Mouse (Mus musculus): ENCODE measurements around the gene Kctd20. TPM values are rescaled to one million over a fixed set of nuclear protein-coding genes. Genes with fewer than 3 reads are reported as not detected.

The Kctd20 gene
- polyA plus RNA-seq, 1 experiment from 2014 or later = 54.5 TPM

DNA sequence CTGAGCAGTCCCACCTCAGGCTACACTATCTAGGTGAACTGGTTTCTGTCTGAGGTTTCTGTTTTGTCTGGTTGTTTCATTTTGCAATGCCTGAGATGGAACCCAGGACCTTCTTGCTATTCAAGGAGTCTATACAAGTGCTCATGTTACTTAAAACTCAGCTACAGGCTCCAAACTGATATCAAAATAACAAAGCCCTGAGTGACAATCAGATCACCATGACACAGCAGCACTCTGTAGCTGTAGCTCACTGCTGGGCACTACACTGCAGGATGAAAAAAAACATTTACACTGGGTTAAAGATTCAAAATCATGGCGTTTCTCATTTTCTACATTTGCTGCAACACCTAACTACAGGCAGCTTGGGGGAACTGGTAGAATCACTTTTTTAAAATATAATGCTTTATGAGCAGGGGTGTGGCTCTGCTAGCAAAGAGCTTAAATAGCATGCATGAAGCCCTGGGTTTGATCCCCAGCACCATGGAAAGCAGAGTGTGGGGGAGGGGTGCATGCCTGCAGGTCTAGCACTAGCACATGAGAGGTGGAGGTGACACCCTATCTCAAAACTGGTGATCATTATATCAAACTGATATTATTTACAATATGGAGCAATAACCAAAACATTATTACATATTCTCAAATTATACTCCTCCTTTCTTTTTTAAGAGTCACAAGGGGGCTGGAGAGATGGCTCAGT, 33.1 kb downstream of the Kctd20 start:
- 90% methylated on average over 1 of the region's 1 CpGs for WGBS
- DNase-seq (ENCODE audit: low spot score) (no peak), ATAC-seq (replicated peaks; ENCODE audit: low FRiP score, low read depth) (no peak)
- Histone ChIP-seq H3K9ac (ENCODE audit: low read depth, low read length) (no peak overlapping the region), H3K9me3 (replicated peaks; ENCODE audit: low read length) (no peaks in the 10 kb centered on the region), H3K4me1 (replicated peaks; ENCODE audit: insufficient read depth, low read length) (no peaks in the 10 kb centered on the region), H3K4me2 (ENCODE audit: low read length) (no peak overlapping the region), H3K36me3 (ENCODE audit: insufficient read depth, low read length) (peaks cover 40% of the 10 kb centered on the region), H3K4me3 (replicated peaks; ENCODE audit: low read depth, low read length) (no peak overlapping the region), H3K27me3 (ENCODE audit: insufficient read depth, low read length) (no peaks in the 10 kb centered on the region), H3K27ac (no peak overlapping the region)
- TF ChIP-seq CTCF (IDR thresholded peaks at IDR 0.05; ENCODE audit: low read depth) = no peak

GRCm38 (mm10) chr17:28986833-28987232, 35.1 kb downstream of the Kctd20 start:
- no peaks in the 10 kb centered on the region for H3K4me1 ChIP-seq (replicated peaks; ENCODE audit: insufficient read depth, low read length)
- H3K9me3 ChIP-seq (replicated peaks; ENCODE audit: low read length) = no peaks in the 10 kb centered on the region
- H3K4me3 ChIP-seq (replicated peaks; ENCODE audit: low read depth, low read length) = no peak overlapping the region
- peak; percentile 32 for DNase-seq (ENCODE audit: low spot score)
- no peak for ATAC-seq (replicated peaks; ENCODE audit: low FRiP score, low read depth)
- H3K27ac ChIP-seq = no peak overlapping the region
- peak; percentile 60 for TF ChIP-seq CTCF (IDR thresholded peaks at IDR 0.05; ENCODE audit: low read depth)
- H3K9ac ChIP-seq (ENCODE audit: low read depth, low read length) = no peak overlapping the region
- H3K36me3 ChIP-seq (ENCODE audit: insufficient read depth, low read length) = peaks cover 44% of the 10 kb centered on the region
- no peaks in the 10 kb centered on the region for H3K27me3 ChIP-seq (ENCODE audit: insufficient read depth, low read length)
- H3K4me2 ChIP-seq (ENCODE audit: low read length) = no peak overlapping the region

GRCm38 (mm10) chr17:28987713-28988112, 36.0 kb downstream of the Kctd20 start:
- Histone ChIP-seq H3K9me3 (replicated peaks; ENCODE audit: low read length) (no peaks in the 10 kb centered on the region), H3K27me3 (ENCODE audit: insufficient read depth, low read length) (no peaks in the 10 kb centered on the region), H3K4me3 (replicated peaks; ENCODE audit: low read depth, low read length) (no peak overlapping the region), H3K27ac (no peak overlapping the region), H3K9ac (ENCODE audit: low read depth, low read length) (no peak overlapping the region), H3K4me2 (ENCODE audit: low read length) (no peak overlapping the region), H3K4me1 (replicated peaks; ENCODE audit: insufficient read depth, low read length) (no peaks in the 10 kb centered on the region), H3K36me3 (ENCODE audit: insufficient read depth, low read length) (peaks cover 38% of the 10 kb centered on the region)
- TF ChIP-seq CTCF (IDR thresholded peaks at IDR 0.05; ENCODE audit: low read depth) = peak; percentile 92
- DNase-seq (ENCODE audit: low spot score) (peak; percentile 74), ATAC-seq (replicated peaks; ENCODE audit: low FRiP score, low read depth) (no peak)
- WGBS = 71% methylated on average over 4 of the region's 4 CpGs

GRCm38 (mm10) chr17:28988291-28988690, 36.5 kb downstream of the Kctd20 start:
- H3K9me3 ChIP-seq (replicated peaks; ENCODE audit: low read length) = no peaks in the 10 kb centered on the region
- no peak overlapping the region for H3K9ac ChIP-seq (ENCODE audit: low read depth, low read length)
- 80% methylated on average over 4 of the region's 4 CpGs for WGBS
- H3K27ac ChIP-seq = no peak overlapping the region
- no peaks in the 10 kb centered on the region for H3K27me3 ChIP-seq (ENCODE audit: insufficient read depth, low read length)
- no peak overlapping the region for H3K4me2 ChIP-seq (ENCODE audit: low read length)
- DNase-seq (ENCODE audit: low spot score) (no peak), ATAC-seq (replicated peaks; ENCODE audit: low FRiP score, low read depth) (no peak)
- no peak overlapping the region for H3K4me3 ChIP-seq (replicated peaks; ENCODE audit: low read depth, low read length)
- no peaks in the 10 kb centered on the region for H3K4me1 ChIP-seq (replicated peaks; ENCODE audit: insufficient read depth, low read length)
- H3K36me3 ChIP-seq (ENCODE audit: insufficient read depth, low read length) = peaks cover 34% of the 10 kb centered on the region
- no peak for TF ChIP-seq CTCF (IDR thresholded peaks at IDR 0.05; ENCODE audit: low read depth)

GRCm38 (mm10) chr17:28988996-28989395, 37.2 kb downstream of the Kctd20 start:
- H3K27me3 ChIP-seq (ENCODE audit: insufficient read depth, low read length) = no peaks in the 10 kb centered on the region
- H3K4me1 ChIP-seq (replicated peaks; ENCODE audit: insufficient read depth, low read length) = no peaks in the 10 kb centered on the region
- H3K9ac ChIP-seq (ENCODE audit: low read depth, low read length) = no peak overlapping the region
- TF ChIP-seq CTCF (IDR thresholded peaks at IDR 0.05; ENCODE audit: low read depth) = no peak
- peaks cover 27% of the 10 kb centered on the region for H3K36me3 ChIP-seq (ENCODE audit: insufficient read depth, low read length)
- no peak overlapping the region for H3K27ac ChIP-seq
- 80% methylated on average over 3 of the region's 3 CpGs for WGBS
- H3K9me3 ChIP-seq (replicated peaks; ENCODE audit: low read length) = no peaks in the 10 kb centered on the region
- no peak for DNase-seq (ENCODE audit: low spot score)
- H3K4me2 ChIP-seq (ENCODE audit: low read length) = no peak overlapping the region
- H3K4me3 ChIP-seq (replicated peaks; ENCODE audit: low read depth, low read length) = no peak overlapping the region
- no peak for ATAC-seq (replicated peaks; ENCODE audit: low FRiP score, low read depth)

- Histone ChIP-seq H3K9me3 (replicated peaks; ENCODE audit: low read length) (no peaks in the 10 kb centered on the region), H3K27ac (no peak overlapping the region), H3K27me3 (ENCODE audit: insufficient read depth, low read length) (no peaks in the 10 kb centered on the region), H3K4me2 (ENCODE audit: low read length) (no peak overlapping the region), H3K36me3 (ENCODE audit: insufficient read depth, low read length) (peaks cover 25% of the 10 kb centered on the region), H3K9ac (ENCODE audit: low read depth, low read length) (no peak overlapping the region), H3K4me1 (replicated peaks; ENCODE audit: insufficient read depth, low read length) (no peaks in the 10 kb centered on the region), H3K4me3 (replicated peaks; ENCODE audit: low read depth, low read length) (no peak overlapping the region)
- TF ChIP-seq CTCF (IDR thresholded peaks at IDR 0.05; ENCODE audit: low read depth) = no peak
- WGBS = 76% methylated on average over 4 of the region's 4 CpGs
- ATAC-seq (replicated peaks; ENCODE audit: low FRiP score, low read depth) = no peak
- no peak for DNase-seq (ENCODE audit: low spot score)
Measured at GRCm38 (mm10) chr17:28990060-28990459, 38.3 kb downstream of the Kctd20 start.

- no peaks in the 10 kb centered on the region for H3K27me3 ChIP-seq (ENCODE audit: insufficient read depth, low read length)
- 81% methylated on average over 9 of the region's 9 CpGs for WGBS
- no peaks in the 10 kb centered on the region for H3K9me3 ChIP-seq (replicated peaks; ENCODE audit: low read length)
- H3K4me3 ChIP-seq (replicated peaks; ENCODE audit: low read depth, low read length) = no peak overlapping the region
- H3K9ac ChIP-seq (ENCODE audit: low read depth, low read length) = no peak overlapping the region
- H3K4me2 ChIP-seq (ENCODE audit: low read length) = no peak overlapping the region
- no peak for DNase-seq (ENCODE audit: low spot score)
- no peak for ATAC-seq (replicated peaks; ENCODE audit: low FRiP score, low read depth)
- no peak overlapping the region for H3K27ac ChIP-seq
- no peak for TF ChIP-seq CTCF (IDR thresholded peaks at IDR 0.05; ENCODE audit: low read depth)
- H3K36me3 ChIP-seq (ENCODE audit: insufficient read depth, low read length) = peaks cover 25% of the 10 kb centered on the region
- H3K4me1 ChIP-seq (replicated peaks; ENCODE audit: insufficient read depth, low read length) = no peaks in the 10 kb centered on the region
Measured at GRCm38 (mm10) chr17:28991286-28991685, 39.5 kb downstream of the Kctd20 start.
